Mouse (Mus musculus) heart, embryonic 13.5 days (tissue): ENCODE data around the gene Synj2. TPM values are rescaled to one million over a fixed set of nuclear protein-coding genes. Genes with fewer than 3 reads are reported as not detected.

Experiments used
- ATAC-seq: fragments of 200-750 bp; cut with Nextera tagmentation; 2 replicates; pipeline ENCODE4 v1.8.0; 2017; ENCODE audit warnings: moderate TSS enrichment; ENCODE audit not compliant: insufficient number of reproducible peaks, low FRiP score, low TSS enrichment; ENCODE audit errors: extremely low read depth
- H3K27ac ChIP-seq: fragments of 300-500 bp; sonication (generic); replicated peaks from 2 replicates; pipeline ENCODE4 v1.5.1; 2015; ENCODE audit warnings: moderate library complexity, mild to moderate bottlenecking, inconsistent platforms
- H3K27me3 ChIP-seq: fragments of 300-500 bp; sonication (generic); replicated peaks from 2 replicates; pipeline ENCODE4 v1.6.1; 2015; ENCODE audit warnings: mild to moderate bottlenecking, inconsistent platforms
- H3K36me3 ChIP-seq: fragments of 300-500 bp; sonication (generic); 2 replicates; pipeline ENCODE4 v1.6.1; 2015; ENCODE audit warnings: mild to moderate bottlenecking, inconsistent platforms
- H3K4me1 ChIP-seq: fragments of 300-500 bp; sonication (generic); 2 replicates; pipeline ENCODE4 v1.6.1; 2015; ENCODE audit warnings: inconsistent platforms
- H3K4me2 ChIP-seq: fragments of 300-500 bp; sonication (generic); 2 replicates; pipeline ENCODE4 v1.6.1; 2015; ENCODE audit warnings: inconsistent platforms, mild to moderate bottlenecking, moderate library complexity
- H3K4me3 ChIP-seq: fragments of 300-500 bp; sonication (generic); 2 replicates; pipeline ENCODE4 v1.5.1; 2015; ENCODE audit warnings: moderate library complexity, mild to moderate bottlenecking, inconsistent platforms
- H3K9ac ChIP-seq: fragments of 300-500 bp; sonication (generic); 2 replicates; pipeline ENCODE4 v1.6.1; 2015; ENCODE audit warnings: inconsistent platforms, mild to moderate bottlenecking, moderate library complexity
- H3K9me3 ChIP-seq: fragments of 300-500 bp; sonication (generic); 2 replicates; pipeline ENCODE4 v1.6.1; 2016; ENCODE audit warnings: inconsistent platforms
- WGBS: fragments of 180-500 bp; shearing (Covaris S2); methylation state at CpG from one replicate; pipeline ENCODE4 v1.1.7; 2015; ENCODE audit warnings: mixed read lengths; 5-methylcytosine and 5-hydroxymethylcytosine counted together
- polyA plus RNA-seq: library from polyadenylated mRNA; unstranded; fragments of >200 nt; fragmentation: Nextera tagmentation; extraction: Ambion mirVana; gene quantifications from 2 replicates; pipeline ENCODE4 v1.2.1, GENCODE M21; 2015

The Synj2 gene
- polyA plus RNA-seq, 1 experiment from 2014 or later, result 3.0 TPM

DNA sequence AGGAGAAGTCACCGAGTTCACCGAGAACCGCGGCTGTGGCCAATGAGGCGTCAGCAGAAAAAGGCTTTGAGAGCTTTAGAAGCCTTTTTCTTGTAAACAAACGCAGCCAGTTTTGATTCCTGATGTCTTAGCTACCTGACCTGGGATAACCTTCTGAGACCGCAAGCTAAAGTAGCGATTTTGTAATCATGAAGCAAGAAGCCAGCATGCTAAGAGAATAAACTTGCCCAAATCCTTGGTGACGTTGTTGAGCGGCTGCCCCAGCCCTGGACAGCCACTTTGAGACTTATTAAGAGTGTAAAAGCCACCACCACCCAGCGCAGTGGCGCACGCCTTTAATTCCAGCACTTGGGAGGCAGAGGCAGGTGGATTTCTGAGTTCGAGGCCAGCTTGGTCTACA, 4.8 kb upstream of the Synj2 start:
- no peak overlapping the region for H3K4me3 ChIP-seq
- no peak overlapping the region for H3K4me2 ChIP-seq
- WGBS, result 82% methylated on average over 14 of the region's 14 CpGs
- H3K9me3 ChIP-seq, result no peaks in the 10 kb centered on the region
- peaks cover 16% of the 10 kb centered on the region for H3K27me3 ChIP-seq
- no peak overlapping the region for H3K9ac ChIP-seq
- no peak overlapping the region for H3K27ac ChIP-seq
- H3K36me3 ChIP-seq, result peaks cover 10% of the 10 kb centered on the region
- ATAC-seq, result no peak
- peaks cover 14% of the 10 kb centered on the region for H3K4me1 ChIP-seq

GRCm38 (mm10) chr17:5937441-5937840, 3.6 kb upstream of the Synj2 start:
- Histone ChIP-seq H3K4me2 (no peak overlapping the region), H3K4me3 (no peak overlapping the region), H3K27ac (no peak overlapping the region), H3K9me3 (no peaks in the 10 kb centered on the region), H3K9ac (no peak overlapping the region), H3K4me1 (peaks cover 22% of the 10 kb centered on the region), H3K27me3 (peaks cover 16% of the 10 kb centered on the region), H3K36me3 (0 out of 2 replicates have a peak, but pooled peaks cover 4% of the 10 kb centered on the region)
- WGBS, result 50% methylated on average over 2 of the region's 2 CpGs
- no peak for ATAC-seq

DNA sequence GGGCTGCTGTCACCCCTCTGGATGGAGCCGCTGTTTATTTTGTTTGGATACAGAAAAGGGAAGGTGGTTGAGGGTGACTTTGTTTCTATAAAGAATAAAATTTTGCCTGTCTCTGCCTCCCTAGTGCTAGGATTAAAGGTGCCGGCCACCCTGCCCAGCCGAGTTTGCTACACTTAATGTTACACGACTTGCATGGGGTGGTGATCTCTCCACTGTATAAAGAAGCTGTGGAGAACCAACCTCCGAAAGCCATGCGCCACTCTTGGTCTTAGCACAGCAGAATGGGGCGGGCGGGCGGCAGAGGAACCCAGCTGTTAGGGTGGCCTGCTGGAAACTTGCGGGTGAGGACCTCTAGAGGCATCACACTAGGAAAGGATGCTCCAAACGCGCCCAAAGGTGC, 1.2 kb upstream of the Synj2 start:
- no peak overlapping the region for H3K4me2 ChIP-seq
- 59% methylated on average over 12 of the region's 12 CpGs for WGBS

DNA sequence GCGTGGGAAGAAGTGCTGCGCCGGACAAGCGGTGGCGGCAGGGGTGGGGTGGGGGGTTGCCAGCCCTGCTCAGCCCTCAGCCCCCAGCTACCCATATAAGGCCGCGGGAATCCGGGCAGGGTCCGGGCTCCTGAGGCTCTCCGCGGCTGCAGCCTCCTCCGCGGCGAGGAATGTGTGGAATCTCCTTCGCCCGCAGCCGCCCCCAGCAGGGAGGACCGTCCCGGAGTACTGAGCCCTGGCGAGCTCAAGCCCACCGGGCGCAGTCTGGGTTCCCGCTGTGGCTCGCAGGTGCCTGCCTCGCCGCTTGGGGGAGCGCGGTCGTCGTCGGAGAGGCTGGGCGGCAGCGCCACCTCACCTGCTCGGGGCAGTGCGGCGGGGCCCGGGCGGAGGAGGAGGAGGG, 288 bp upstream of the Synj2 start:
- peaks cover 16% of the 10 kb centered on the region for H3K27me3 ChIP-seq
- H3K36me3 ChIP-seq, result no peaks in the 10 kb centered on the region
- peak overlapping the region; percentile 86 for H3K4me2 ChIP-seq
- WGBS, result 0% methylated on average over 27 of the region's 38 CpGs
- no peaks in the 10 kb centered on the region for H3K9me3 ChIP-seq
- H3K9ac ChIP-seq, result peak overlapping the region; percentile 79
- peak; percentile 69; the same call in 1 of the 2 replicates for ATAC-seq
- peak overlapping the region; percentile 82 for H3K4me3 ChIP-seq
- H3K27ac ChIP-seq, result no peak overlapping the region; the same call in 1 of the 2 replicates
- peaks cover 16% of the 10 kb centered on the region for H3K4me1 ChIP-seq

More for the DNA sequence above, 1.2 kb upstream of the Synj2 start:
- Histone ChIP-seq H3K9me3 (no peaks in the 10 kb centered on the region), H3K4me3 (no peak overlapping the region), H3K36me3 (no peaks in the 10 kb centered on the region), H3K4me1 (peaks cover 23% of the 10 kb centered on the region), H3K27ac (no peak overlapping the region), H3K9ac (no peak overlapping the region), H3K27me3 (peaks cover 16% of the 10 kb centered on the region)
- ATAC-seq, result no peak

- Histone ChIP-seq H3K4me3 (peak overlapping the region; percentile 82), H3K27me3 (peaks cover 11% of the 10 kb centered on the region), H3K4me1 (peaks cover 16% of the 10 kb centered on the region), H3K4me2 (peak overlapping the region; percentile 86), H3K9ac (peak overlapping the region; percentile 90), H3K9me3 (no peaks in the 10 kb centered on the region), H3K36me3 (no peaks in the 10 kb centered on the region), H3K27ac (no peak overlapping the region)
- ATAC-seq, result no peak
- 64% methylated on average over 3 of the region's 3 CpGs for WGBS
These were observed 1.1 kb downstream of the Synj2 start for GRCm38 (mm10) chr17:5942156-5942555.

GRCm38 (mm10) chr17:5943053-5943452, 2.0 kb downstream of the Synj2 start:
- Histone ChIP-seq H3K27ac (no peak overlapping the region), H3K9me3 (no peaks in the 10 kb centered on the region), H3K4me1 (peaks cover 16% of the 10 kb centered on the region), H3K36me3 (no peaks in the 10 kb centered on the region), H3K9ac (no peak overlapping the region), H3K4me2 (no peak overlapping the region; the same call in 1 of the 2 replicates), H3K4me3 (no peak overlapping the region), H3K27me3 (peaks cover 11% of the 10 kb centered on the region)
- 79% methylated on average over 1 of the region's 1 CpGs for WGBS
- ATAC-seq, result no peak

GRCm38 (mm10) chr17:5947039-5947438, 6.0 kb downstream of the Synj2 start:
- H3K4me3 ChIP-seq, result no peak overlapping the region
- no peak overlapping the region for H3K27ac ChIP-seq
- H3K27me3 ChIP-seq, result no peaks in the 10 kb centered on the region
- peaks cover 12% of the 10 kb centered on the region for H3K4me1 ChIP-seq
- ATAC-seq, result no peak
- no peak overlapping the region for H3K9ac ChIP-seq
- no peaks in the 10 kb centered on the region for H3K36me3 ChIP-seq
- H3K9me3 ChIP-seq, result no peaks in the 10 kb centered on the region
- H3K4me2 ChIP-seq, result no peak overlapping the region
- 55% methylated on average over 3 of the region's 3 CpGs for WGBS

DNA sequence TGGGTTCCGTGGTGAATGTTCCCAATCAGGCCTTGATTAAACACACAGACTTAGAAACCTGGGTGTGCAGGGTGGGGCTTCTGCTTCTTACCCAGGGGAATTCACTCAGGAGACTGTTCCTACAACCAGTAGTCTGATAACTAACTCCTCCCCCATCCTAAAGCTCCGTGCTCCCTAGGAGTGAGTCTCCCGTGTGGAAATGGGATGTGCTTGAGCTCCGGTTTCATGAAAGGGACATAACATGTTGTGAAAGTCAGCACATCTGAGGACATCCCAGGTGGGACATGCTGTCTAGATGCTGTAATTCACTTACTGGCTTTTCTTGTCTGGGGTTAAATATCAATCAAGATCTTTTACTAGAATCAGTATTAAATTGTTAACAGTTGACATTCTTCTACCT, 11.4 kb downstream of the Synj2 start:
- H3K4me3 ChIP-seq, result no peak overlapping the region
- no peaks in the 10 kb centered on the region for H3K36me3 ChIP-seq
- no peak overlapping the region for H3K9ac ChIP-seq
- no peaks in the 10 kb centered on the region for H3K27me3 ChIP-seq
- no peaks in the 10 kb centered on the region for H3K9me3 ChIP-seq
- no peak overlapping the region for H3K27ac ChIP-seq
- ATAC-seq, result no peak
- 70% methylated on average over 4 of the region's 4 CpGs for WGBS
- no peak overlapping the region for H3K4me2 ChIP-seq
- H3K4me1 ChIP-seq, result peaks cover 3% of the 10 kb centered on the region; the same call in 1 of the 2 replicates

- H3K4me2 ChIP-seq, result no peak overlapping the region
These were observed 15.4 kb downstream of the Synj2 start for GRCm38 (mm10) chr17:5956350-5957000.

DNA sequence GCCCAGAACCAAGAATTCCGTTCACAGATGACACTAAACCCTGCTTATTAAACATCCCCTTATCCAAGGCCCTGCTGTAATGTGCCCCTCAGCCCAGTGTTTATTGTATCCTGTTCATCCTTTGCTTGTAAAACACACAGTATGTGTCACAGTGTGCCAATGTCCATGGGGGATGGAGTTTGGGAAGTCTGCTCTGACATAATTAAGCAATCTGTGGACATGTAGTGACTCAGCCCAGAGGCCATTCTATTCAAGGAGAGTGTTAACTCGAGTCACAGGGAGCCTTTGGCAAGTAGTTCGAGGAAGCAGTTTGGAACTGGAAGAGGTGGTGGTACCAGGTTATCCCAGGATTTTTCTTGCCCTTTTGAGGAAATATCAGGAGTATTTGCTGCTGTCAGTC, 16.0 kb downstream of the Synj2 start:
- Histone ChIP-seq H3K4me3 (no peak overlapping the region), H3K9me3 (no peaks in the 10 kb centered on the region), H3K4me1 (peaks cover 27% of the 10 kb centered on the region), H3K27ac (no peak overlapping the region), H3K36me3 (no peaks in the 10 kb centered on the region), H3K27me3 (no peaks in the 10 kb centered on the region), H3K4me2 (no peak overlapping the region), H3K9ac (no peak overlapping the region)
- 58% methylated on average over 3 of the region's 3 CpGs for WGBS
- ATAC-seq, result no peak

More at GRCm38 (mm10) chr17:5956350-5957000, 15.4 kb downstream of the Synj2 start:
- no peaks in the 10 kb centered on the region for H3K9me3 ChIP-seq
- no peak overlapping the region for H3K4me3 ChIP-seq
- H3K27ac ChIP-seq, result no peak overlapping the region
- no peaks in the 10 kb centered on the region for H3K27me3 ChIP-seq
- H3K4me1 ChIP-seq, result peaks cover 27% of the 10 kb centered on the region
- no peak for ATAC-seq
- no peak overlapping the region for H3K9ac ChIP-seq
- WGBS, result 79% methylated on average over 2 of the region's 2 CpGs
- no peaks in the 10 kb centered on the region for H3K36me3 ChIP-seq

DNA sequence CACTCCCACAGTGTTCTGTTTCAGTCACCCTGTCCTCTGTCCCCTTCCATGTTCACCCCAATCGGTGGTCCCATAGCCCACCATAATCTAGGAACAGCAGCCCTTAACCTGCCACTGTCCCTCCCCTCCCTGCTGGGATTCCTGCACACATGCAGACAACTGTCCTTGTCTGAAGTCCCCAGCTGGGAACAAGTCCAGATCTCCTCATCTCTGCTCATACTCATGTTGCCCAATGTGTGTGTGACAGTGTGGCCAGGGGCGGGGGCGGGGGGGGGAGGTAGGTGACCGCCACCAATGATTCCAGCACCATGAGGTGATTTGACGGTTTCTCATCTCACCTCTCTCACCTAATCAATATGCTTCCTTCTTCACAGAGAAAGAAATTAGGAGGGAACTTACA, 17.1 kb downstream of the Synj2 start:
- H3K27me3 ChIP-seq, result no peaks in the 10 kb centered on the region
- H3K9ac ChIP-seq, result no peak overlapping the region
- ATAC-seq, result no peak
- H3K36me3 ChIP-seq, result no peaks in the 10 kb centered on the region
- no peaks in the 10 kb centered on the region for H3K9me3 ChIP-seq
- peaks cover 27% of the 10 kb centered on the region for H3K4me1 ChIP-seq
- H3K27ac ChIP-seq, result no peak overlapping the region
- no peak overlapping the region for H3K4me2 ChIP-seq
- H3K4me3 ChIP-seq, result no peak overlapping the region
- WGBS, result 86% methylated on average over 5 of the region's 5 CpGs

DNA sequence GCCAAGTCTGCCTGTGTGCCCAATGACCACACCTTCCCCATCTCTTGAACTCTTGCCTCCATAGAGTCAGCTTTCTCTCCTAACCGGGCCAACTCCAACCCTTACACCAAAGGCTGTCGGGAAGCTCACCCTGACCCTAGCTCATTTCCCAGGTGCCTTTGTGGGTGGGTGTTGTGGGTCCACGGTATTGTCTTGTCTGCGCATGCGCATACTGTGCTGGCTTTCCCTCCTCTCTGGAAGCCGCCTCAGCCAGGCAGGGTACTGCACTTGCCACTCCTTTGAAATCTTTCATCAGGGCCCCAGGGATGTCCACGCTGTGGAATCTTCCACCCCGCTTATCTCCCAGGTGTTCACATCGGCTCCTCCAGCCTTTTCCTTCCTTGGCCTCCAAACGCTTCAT, 17.6 kb downstream of the Synj2 start:
- ATAC-seq, result no peak
- Histone ChIP-seq H3K9me3 (no peaks in the 10 kb centered on the region), H3K27me3 (no peaks in the 10 kb centered on the region), H3K4me1 (peaks cover 27% of the 10 kb centered on the region), H3K27ac (no peak overlapping the region), H3K4me3 (no peak overlapping the region), H3K4me2 (no peak overlapping the region), H3K9ac (no peak overlapping the region), H3K36me3 (no peaks in the 10 kb centered on the region)
- 80% methylated on average over 10 of the region's 10 CpGs for WGBS
